Mouse (Mus musculus) MEL (cell line): ENCODE measurements around the gene Nkd2.

Experiments used
- BHLHE40 ChIP-seq: IDR thresholded peaks from 2 replicates; pipeline ENCODE4 v1.6.1; 2012; ENCODE audit warnings: low read depth, mild to moderate bottlenecking, inconsistent platforms, low read length, improper control_type of control experiment, borderline replicate concordance
- CHD1 ChIP-seq: IDR thresholded peaks from 2 replicates; pipeline ENCODE4 v1.6.1; 2012; ENCODE audit warnings: low read depth, mild to moderate bottlenecking, inconsistent platforms, low read length, improper control_type of control experiment
- CTCF ChIP-seq, 3 experiments: IDR thresholded peaks in 2 of 3; conservative IDR thresholded peaks in 1 of 3; 2 replicates each; pipeline ENCODE4 v1.5.1; 2011 to 2012; ENCODE audit warnings: low read length in 3 of 3, low read depth in 2 of 3, mild to moderate bottlenecking in 2 of 3, improper control_type of control experiment in 1 of 3, inconsistent platforms in 1 of 3, mixed read lengths in 1 of 3, moderate library complexity in 1 of 3; ENCODE audit not compliant: control insufficient read depth in 1 of 3, insufficient read depth in 1 of 3, poor library complexity in 1 of 3, severe bottlenecking in 1 of 3
- GATA1 ChIP-seq: IDR thresholded peaks from 2 replicates; pipeline ENCODE4 v1.6.1; 2011; ENCODE audit warnings: low read depth, low read length, improper control_type of control experiment
- HCFC1 ChIP-seq: IDR thresholded peaks from 2 replicates; pipeline ENCODE4 v1.6.1; 2012; ENCODE audit warnings: low read depth, mild to moderate bottlenecking, inconsistent platforms, low read length, improper control_type of control experiment, moderate library complexity
- KAT2A ChIP-seq: conservative IDR thresholded peaks from 2 replicates; pipeline ENCODE4 v1.6.1; 2012; ENCODE audit warnings: low read depth, low read length, improper control_type of control experiment, inconsistent platforms
- MEF2A ChIP-seq: IDR thresholded peaks from 2 replicates; pipeline ENCODE4 v1.6.1; 2014; ENCODE audit warnings: low read depth, mild to moderate bottlenecking, inconsistent platforms, low read length, improper control_type of control experiment; ENCODE audit not compliant: poor library complexity, insufficient replicate concordance, severe bottlenecking; ENCODE audit errors: extremely low read depth
- MYC ChIP-seq: IDR thresholded peaks from 2 replicates; pipeline ENCODE4 v1.6.1; 2011; ENCODE audit warnings: low read depth, mild to moderate bottlenecking, low read length, improper control_type of control experiment, moderate library complexity
- NELFE ChIP-seq: IDR thresholded peaks from 2 replicates; pipeline ENCODE4 v1.6.1; 2011; ENCODE audit warnings: low read depth, low read length, improper control_type of control experiment
- POLR2A ChIP-seq, 2 experiments: IDR thresholded peaks; 2 replicates each; pipeline ENCODE4 v1.6.1; 2011 to 2012; ENCODE audit warnings: low read length in 2 of 2, mild to moderate bottlenecking in 2 of 2, control low read depth in 1 of 2, improper control_type of control experiment in 1 of 2, low read depth in 1 of 2, moderate library complexity in 1 of 2; ENCODE audit not compliant: control insufficient read depth in 1 of 2, insufficient read depth in 1 of 2, poor library complexity in 1 of 2
- TBP ChIP-seq: IDR thresholded peaks from 2 replicates; pipeline ENCODE4 v1.8.0; 2011; ENCODE audit warnings: low read depth, low read length, improper control_type of control experiment
- TCF12 ChIP-seq: IDR thresholded peaks from 2 replicates; pipeline ENCODE4 v1.6.1; 2014; ENCODE audit warnings: low read depth, mild to moderate bottlenecking, inconsistent platforms, low read length, improper control_type of control experiment, moderate library complexity
- ZC3H11A ChIP-seq: IDR thresholded peaks from 2 replicates; pipeline ENCODE4 v1.6.1; 2012; ENCODE audit warnings: low read depth, mild to moderate bottlenecking, inconsistent platforms, low read length, improper control_type of control experiment
- ZKSCAN1 ChIP-seq: IDR thresholded peaks from 2 replicates; pipeline ENCODE4 v1.6.1; 2012; ENCODE audit warnings: low read depth, mild to moderate bottlenecking, inconsistent platforms, low read length, improper control_type of control experiment, moderate library complexity

DNA sequence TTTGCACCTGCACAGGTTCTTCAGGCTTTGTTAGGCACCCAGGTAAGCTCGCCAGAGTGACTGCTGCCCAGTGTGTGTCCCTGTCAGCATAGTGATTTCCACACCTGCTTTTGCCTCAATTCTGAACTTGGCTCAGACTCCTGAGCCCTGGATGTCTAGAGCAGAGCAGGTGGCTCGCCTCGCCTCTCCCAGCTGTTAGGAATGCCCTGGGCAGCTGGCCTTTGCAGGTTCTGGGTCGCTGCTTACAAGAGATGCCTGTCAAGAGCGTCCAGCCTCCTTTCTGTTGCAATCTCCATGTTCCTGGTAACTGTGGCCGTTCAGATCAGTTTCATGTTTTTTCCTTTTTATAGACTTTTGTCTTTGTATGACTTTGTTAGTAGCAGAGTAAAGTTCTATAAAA lies 31.1 kb downstream of the Nkd2 start:
- no peak for TF ChIP-seq GATA1
- no peak for TF ChIP-seq TCF12
- TF ChIP-seq CTCF (IDR thresholded peaks at IDR 0.05 in 2 of 3, conservative IDR thresholded peaks at IDR 0.05 in 1 of 3; ENCODE audit: control insufficient read depth in 1 of 3, insufficient read depth in 1 of 3, low read depth in 2 of 3, low read length in 3 of 3, poor library complexity in 1 of 3, severe bottlenecking in 1 of 3) = no peak
- no peak for TF ChIP-seq POLR2A (IDR thresholded peaks at IDR 0.05; ENCODE audit: control insufficient read depth in 1 of 2, insufficient read depth in 1 of 2, low read depth in 1 of 2, low read length in 2 of 2, poor library complexity in 1 of 2)
- no peak for TF ChIP-seq NELFE
- no peak for TF ChIP-seq MEF2A
- no peak for TF ChIP-seq ZKSCAN1
- TF ChIP-seq TBP = no peak
- no peak for TF ChIP-seq ZC3H11A
- TF ChIP-seq MYC = no peak
- no peak for TF ChIP-seq CHD1
- no peak for TF ChIP-seq BHLHE40
- TF ChIP-seq HCFC1 = no peak
- no peak for TF ChIP-seq KAT2A
